Mouse (Mus musculus) liver, adult 2 months (tissue): Measurements from ENCODE around the gene Dbnl. TPM values are rescaled to one million over a fixed set of nuclear protein-coding genes. Genes with fewer than 3 reads are reported as not detected.
"Not testable (repeated sequence)": the region's sequence is repeated elsewhere in the genome, so short reads cannot be mapped to it uniquely, and the experiment has no call there.

Experiments used
- DNase-seq: peaks from one replicate; pipeline ENCODE4 v3.0.0-alpha.2; 2011; ENCODE audit warnings: low read depth, low spot score; ENCODE audit errors: extremely low read depth
- H3K27ac ChIP-seq: fragments of 200-500 bp; replicated peaks from 2 replicates; pipeline ENCODE4 v1.5.1; 2012; ENCODE audit warnings: low read depth, mild to moderate bottlenecking, control low read depth, inconsistent platforms, low read length; ENCODE audit not compliant: insufficient read depth
- H3K27me3 ChIP-seq: fragments of 200-500 bp; 2 replicates; pipeline ENCODE4 v1.6.1; 2012; ENCODE audit warnings: mild to moderate bottlenecking, moderate library complexity, low read length, inconsistent platforms; ENCODE audit not compliant: control insufficient read depth, insufficient read depth
- H3K36me3 ChIP-seq: fragments of 200-500 bp; 2 replicates; pipeline ENCODE4 v1.6.1; 2012; ENCODE audit warnings: low read length, inconsistent platforms; ENCODE audit not compliant: control insufficient read depth, insufficient read depth
- H3K4me1 ChIP-seq: fragments of 200-500 bp; 2 replicates; pipeline ENCODE4 v1.6.1; 2011; ENCODE audit warnings: low read length; ENCODE audit not compliant: control insufficient read depth, insufficient read depth
- H3K4me3 ChIP-seq: fragments of 200-500 bp; 2 replicates; pipeline ENCODE4 v1.5.1; 2011; ENCODE audit warnings: low read depth, mild to moderate bottlenecking, control low read depth, low read length, moderate library complexity; ENCODE audit not compliant: insufficient read depth
- H3K79me2 ChIP-seq: fragments of 200-500 bp; 2 replicates; pipeline ENCODE4 v1.6.1; 2012; ENCODE audit warnings: inconsistent platforms, mild to moderate bottlenecking, low read length, moderate library complexity; ENCODE audit not compliant: control insufficient read depth, insufficient read depth
- H3K9ac ChIP-seq: fragments of 200-500 bp; 2 replicates; pipeline ENCODE4 v1.6.1; 2012; ENCODE audit warnings: low read depth, mild to moderate bottlenecking, control low read depth, inconsistent platforms, low read length
- CTCF ChIP-seq: fragments of 200-500 bp; IDR thresholded peaks from 2 replicates; pipeline ENCODE4 v1.5.1; 2011; ENCODE audit warnings: low read depth, low read length, control low read depth
- POLR2A ChIP-seq: fragments of 200-500 bp; IDR thresholded peaks from 2 replicates; pipeline ENCODE4 v1.6.1; 2011; ENCODE audit warnings: low read length, control low read depth; ENCODE audit not compliant: insufficient read depth; ENCODE audit errors: extremely low read depth
- WGBS: fragments of 180-500 bp; shearing (Covaris S2); methylation state at CpG from one replicate; pipeline ENCODE4 v1.1.7; 2018; 5-methylcytosine and 5-hydroxymethylcytosine counted together
- polyA plus RNA-seq: library from polyadenylated mRNA; depleted of rRNA; stranded (reverse); fragments of >200 nt; gene quantifications from 2 replicates; pipeline ENCODE4 v1.2.3, GENCODE M21; 2012
- total RNA-seq: library from RNA; depleted of rRNA; stranded (reverse); fragments of >200 nt; gene quantifications from 2 replicates; pipeline ENCODE4 v1.2.3, GENCODE M21; 2014

The Dbnl gene
- total and polyA plus RNA-seq, 2 experiments = 17.0 to 27.1 TPM

DNA sequence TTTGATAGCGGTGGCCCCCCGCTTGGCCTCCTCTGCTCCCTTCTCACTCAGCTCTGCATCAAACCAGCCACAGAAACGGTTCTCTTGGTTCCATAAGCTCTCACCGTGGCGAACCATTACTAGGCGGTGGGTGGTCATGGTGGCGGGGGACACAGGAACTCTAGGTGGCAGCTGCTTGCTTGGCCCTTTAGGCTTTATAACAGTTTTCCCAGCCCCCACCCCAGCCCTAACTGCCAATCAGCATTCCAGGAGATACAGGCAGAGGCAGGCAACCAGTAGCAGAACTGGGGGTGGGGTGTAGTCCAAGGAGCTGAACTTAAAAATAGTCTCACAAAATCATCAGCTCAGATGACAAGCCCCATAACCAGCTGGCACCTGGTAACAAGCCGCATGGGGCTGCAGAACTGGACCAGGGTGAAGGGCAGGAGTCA lies 15.3 kb downstream of the Dbnl start, which contains the start of gene Pgam2:
Gene Pgam2, minus strand, starts transcription at position 183 of the 431 bp plus-strand sequence.
- DNase-seq = no peak
- Histone ChIP-seq H3K27me3 (no peaks in the 10 kb centered on the region), H3K9ac (no peak within 1 kb of the TSS), H3K4me1 (no peaks in the 10 kb centered on the region), H3K79me2 (no peaks in the 10 kb centered on the region), H3K27ac (no peak within 1 kb of the TSS), H3K4me3 (no peak within 1 kb of the TSS), H3K36me3 (peaks cover 2% of the 10 kb centered on the region; the same call in 1 of the 2 replicates)
- TF ChIP-seq POLR2A = no peak
- TF ChIP-seq CTCF = no peak
- 54% methylated on average over 8 of the region's 8 CpGs for WGBS

DNA sequence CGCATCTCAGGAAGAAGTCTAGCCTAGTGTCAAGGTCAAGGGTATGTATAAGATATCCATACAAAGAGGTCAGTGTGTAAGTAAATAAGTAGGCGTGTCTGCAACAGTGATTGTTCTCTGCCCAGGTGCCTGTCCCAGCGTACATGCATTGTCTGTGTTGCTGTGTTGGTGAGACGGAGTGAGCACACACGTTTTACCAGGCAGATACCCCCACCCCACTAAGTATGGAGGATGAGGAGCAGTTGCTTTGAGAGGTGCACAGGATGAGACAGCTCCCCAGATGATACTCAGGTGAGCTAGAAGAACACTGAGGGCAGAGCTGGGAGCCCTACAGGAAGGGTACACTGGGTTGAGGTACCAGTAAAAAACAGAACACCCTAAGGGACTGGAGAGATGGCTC lies 15.9 kb downstream of the Dbnl start:
- no peak overlapping the region for H3K4me3 ChIP-seq
- TF ChIP-seq POLR2A (no peak), CTCF (no peak)
- no peak for DNase-seq
- no peaks in the 10 kb centered on the region for H3K27me3 ChIP-seq
- no peaks in the 10 kb centered on the region; the same call in 1 of the 2 replicates for H3K36me3 ChIP-seq
- H3K79me2 ChIP-seq = no peaks in the 10 kb centered on the region
- H3K9ac ChIP-seq = no peak overlapping the region
- 64% methylated on average over 5 of the region's 5 CpGs for WGBS
- no peak overlapping the region for H3K27ac ChIP-seq
- H3K4me1 ChIP-seq = no peaks in the 10 kb centered on the region

DNA sequence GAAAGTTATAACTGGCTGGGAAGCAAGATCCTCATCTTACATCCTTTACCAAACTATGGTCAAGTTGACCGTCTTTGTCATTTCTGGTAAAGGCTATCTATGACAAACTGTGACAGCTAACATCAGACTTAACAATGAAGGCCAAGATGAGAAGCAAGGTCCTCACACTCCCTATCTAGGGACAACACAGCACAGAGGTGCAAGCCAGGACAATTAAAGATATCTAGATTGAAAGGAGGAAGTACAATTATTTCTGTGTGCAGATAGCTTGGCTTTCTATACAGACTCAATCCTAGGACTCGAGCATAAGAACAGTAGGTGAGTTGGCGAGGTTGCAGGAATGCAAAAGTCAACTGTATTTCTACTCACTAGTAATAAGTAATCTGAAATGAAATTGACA lies 17.4 kb downstream of the Dbnl start:
- Histone ChIP-seq H3K79me2 (no peaks in the 10 kb centered on the region), H3K4me3 (no peak overlapping the region), H3K36me3 (no peaks in the 10 kb centered on the region), H3K4me1 (no peaks in the 10 kb centered on the region), H3K9ac (no peak overlapping the region), H3K27me3 (no peaks in the 10 kb centered on the region), H3K27ac (no peak overlapping the region)
- DNase-seq = no peak
- WGBS = 84% methylated on average over 3 of the region's 3 CpGs
- TF ChIP-seq POLR2A (no peak), CTCF (no peak)

DNA sequence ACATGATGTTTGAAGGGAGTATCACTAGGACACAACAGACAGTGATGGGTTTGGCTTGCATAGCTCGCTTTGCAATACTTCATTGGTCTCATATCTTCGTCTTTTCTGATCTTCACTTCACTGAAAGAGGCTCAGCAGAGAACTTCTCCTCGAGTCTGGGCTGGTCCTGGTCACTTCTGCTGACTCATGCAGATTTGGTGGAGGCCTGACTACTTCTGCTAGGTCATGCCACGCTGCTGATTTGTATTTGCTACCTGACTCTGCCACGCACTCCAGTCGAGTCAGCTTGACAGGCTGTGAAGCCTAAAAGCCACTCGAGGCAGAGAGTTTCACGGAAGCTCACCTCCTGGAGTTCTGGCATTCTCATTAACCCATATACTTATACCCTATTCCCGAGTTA lies 19.7 kb downstream of the Dbnl start:
- Histone ChIP-seq H3K4me1 (no peaks in the 10 kb centered on the region), H3K27ac (no peak overlapping the region), H3K9ac (no peak overlapping the region), H3K79me2 (no peaks in the 10 kb centered on the region), H3K4me3 (no peak overlapping the region), H3K27me3 (no peaks in the 10 kb centered on the region), H3K36me3 (no peaks in the 10 kb centered on the region)
- TF ChIP-seq CTCF = no peak
- no peak for TF ChIP-seq POLR2A
- WGBS = 83% methylated on average over 9 of the region's 9 CpGs
- no peak for DNase-seq

DNA sequence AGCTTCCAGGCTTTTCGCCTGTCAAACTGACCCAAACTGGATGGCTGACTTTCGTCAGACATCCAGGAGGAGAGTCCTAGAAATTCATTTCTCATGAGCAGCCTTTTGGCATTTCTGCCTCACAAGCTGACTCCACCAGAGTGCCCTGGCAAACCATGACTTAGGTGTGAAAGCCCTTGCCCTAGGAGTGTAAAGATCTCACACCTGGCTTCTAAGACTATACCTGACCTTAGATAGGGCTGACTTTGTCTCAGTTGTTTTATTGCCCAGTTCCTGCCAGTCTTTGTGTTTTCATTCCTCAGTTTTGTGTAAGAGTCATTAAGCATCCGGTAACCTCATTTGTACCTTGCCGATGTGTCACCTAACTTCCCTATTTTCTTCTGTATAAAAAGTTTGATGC lies 21.2 kb downstream of the Dbnl start:
- not testable (repeated sequence) for DNase-seq

DNA sequence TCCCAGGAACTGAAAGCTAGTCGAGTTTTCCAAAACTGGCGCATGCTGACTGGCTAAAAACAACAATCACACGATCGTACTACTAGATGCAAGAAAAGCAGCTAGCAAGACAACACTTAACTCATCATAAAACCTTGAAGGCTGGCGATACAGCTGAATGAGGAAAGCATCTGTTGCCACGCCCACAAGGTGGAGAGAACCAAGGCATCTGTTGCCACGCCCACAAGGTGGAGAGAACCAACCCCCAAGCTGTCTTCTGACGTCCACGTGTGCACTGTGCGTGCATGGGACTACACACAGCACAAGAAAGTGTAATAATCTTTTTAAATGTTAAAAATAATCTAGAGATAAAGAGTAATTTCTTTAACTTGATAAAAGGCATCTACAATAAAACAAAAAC lies 25.1 kb downstream of the Dbnl start:
- TF ChIP-seq POLR2A (no peak), CTCF (no peak)
- no peaks in the 10 kb centered on the region for H3K79me2 ChIP-seq
- H3K27ac ChIP-seq = no peak overlapping the region
- H3K4me1 ChIP-seq = no peaks in the 10 kb centered on the region
- H3K27me3 ChIP-seq = no peaks in the 10 kb centered on the region
- DNase-seq = no peak
- no peaks in the 10 kb centered on the region for H3K36me3 ChIP-seq
- H3K9ac ChIP-seq = no peak overlapping the region
- 83% methylated on average over 10 of the region's 10 CpGs for WGBS
- no peak overlapping the region for H3K4me3 ChIP-seq

More for the DNA sequence above, 21.2 kb downstream of the Dbnl start:
- 92% methylated on average over 4 of the region's 4 CpGs for WGBS
- H3K4me1 ChIP-seq, H3K79me2 ChIP-seq, H3K36me3 ChIP-seq, H3K9ac ChIP-seq, H3K27me3 ChIP-seq, H3K27ac ChIP-seq, H3K4me3 ChIP-seq: not testable (repeated sequence)
